Mouse (Mus musculus) frontal cortex, adult 2 months (tissue): ENCODE results near the gene Isy1. TPM values are rescaled to one million over a fixed set of nuclear protein-coding genes. Genes with fewer than 3 reads are reported as not detected.

ENCODE experiments used
- DNase-seq, 2 experiments: peaks; one replicate each; pipeline ENCODE4 v3.0.0; 2022; ENCODE audit warnings: low spot score in 1 of 2; ENCODE audit errors: extremely low spot score in 1 of 2
- polyA plus RNA-seq: library from polyadenylated mRNA; depleted of rRNA; stranded (reverse); fragments of >200 nt; gene quantifications from 2 replicates; pipeline ENCODE4 v1.2.3, GENCODE M21; 2012

Gene Isy1
- polyA plus RNA-seq, 1 experiment, result 26.9 TPM

DNA sequence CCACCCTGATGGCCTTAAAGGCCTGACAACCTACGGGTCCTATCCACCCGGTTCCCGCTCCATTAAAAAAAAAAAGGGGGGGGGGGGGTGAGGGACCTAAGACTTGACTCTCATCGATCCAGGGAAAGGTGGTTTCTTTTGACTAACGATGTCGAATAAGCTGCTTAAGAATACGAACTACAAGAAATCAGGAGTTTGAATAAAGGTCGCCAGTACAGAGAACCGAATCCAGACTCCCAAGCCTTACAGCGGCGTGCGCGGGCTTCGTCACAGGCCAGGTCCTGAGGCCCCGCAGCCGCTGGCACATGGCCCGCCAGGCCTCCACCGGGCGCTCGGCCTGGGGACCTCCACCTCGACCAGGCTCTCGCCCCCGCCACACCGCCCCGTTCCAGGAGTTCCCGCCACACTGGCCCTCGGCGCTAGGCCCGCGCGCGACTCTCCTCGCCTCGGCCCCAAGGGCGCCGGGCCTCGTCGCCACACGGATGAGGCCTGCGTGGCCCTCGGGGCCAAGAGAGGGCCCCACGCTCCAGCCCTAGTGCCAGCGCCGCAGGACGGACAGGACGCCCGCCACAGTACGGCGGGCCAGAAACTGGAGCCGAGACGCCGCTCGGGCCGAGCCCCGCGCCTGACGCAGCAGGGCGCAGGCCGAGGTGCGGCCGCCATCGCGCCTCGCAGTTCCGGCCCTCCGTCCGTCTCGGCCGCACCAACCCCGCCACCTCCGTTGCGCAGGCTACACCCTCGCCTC lies 11.7 kb upstream of the Isy1 start:
- peak in 1 of 2 experiments; percentile 32 for DNase-seq

DNA sequence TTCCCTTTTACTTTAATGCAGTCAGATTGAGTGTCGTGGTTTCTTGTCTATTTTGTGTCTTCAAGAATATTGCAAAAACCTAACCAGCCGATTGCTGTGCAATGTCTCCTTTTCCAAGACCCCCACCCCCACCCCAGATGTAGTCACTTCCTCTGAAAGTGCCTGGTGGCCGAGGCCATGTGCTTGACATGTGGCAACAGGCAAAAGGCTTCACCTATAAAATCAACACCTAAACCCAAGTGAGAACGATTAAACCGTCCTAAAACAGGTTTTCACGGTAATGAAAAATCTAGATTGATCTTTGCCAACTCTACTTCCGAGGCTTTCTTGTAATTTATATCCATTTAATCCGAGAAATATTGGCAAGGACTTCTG lies 11.2 kb upstream of the Isy1 start:
- no peak for DNase-seq

DNA sequence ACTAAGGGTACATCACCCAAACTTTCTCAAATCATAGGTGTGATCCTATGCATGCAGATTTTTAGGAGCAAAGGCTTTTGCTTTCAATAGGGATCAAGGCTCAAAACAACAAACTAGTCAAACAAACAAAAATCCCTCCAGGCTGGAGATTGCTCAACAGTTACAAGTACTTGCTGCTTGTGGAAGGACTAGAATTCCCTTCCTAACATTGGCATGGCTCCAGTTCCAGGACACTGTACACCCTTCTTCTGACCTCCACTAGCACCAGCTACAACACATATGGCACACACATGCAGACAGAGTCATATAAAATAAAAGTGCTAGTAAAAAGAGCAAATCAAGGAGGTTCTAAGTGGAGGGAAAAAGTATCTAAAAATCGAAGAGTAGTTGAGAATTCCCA lies 8.2 kb upstream of the Isy1 start:
- no peak for DNase-seq

DNA sequence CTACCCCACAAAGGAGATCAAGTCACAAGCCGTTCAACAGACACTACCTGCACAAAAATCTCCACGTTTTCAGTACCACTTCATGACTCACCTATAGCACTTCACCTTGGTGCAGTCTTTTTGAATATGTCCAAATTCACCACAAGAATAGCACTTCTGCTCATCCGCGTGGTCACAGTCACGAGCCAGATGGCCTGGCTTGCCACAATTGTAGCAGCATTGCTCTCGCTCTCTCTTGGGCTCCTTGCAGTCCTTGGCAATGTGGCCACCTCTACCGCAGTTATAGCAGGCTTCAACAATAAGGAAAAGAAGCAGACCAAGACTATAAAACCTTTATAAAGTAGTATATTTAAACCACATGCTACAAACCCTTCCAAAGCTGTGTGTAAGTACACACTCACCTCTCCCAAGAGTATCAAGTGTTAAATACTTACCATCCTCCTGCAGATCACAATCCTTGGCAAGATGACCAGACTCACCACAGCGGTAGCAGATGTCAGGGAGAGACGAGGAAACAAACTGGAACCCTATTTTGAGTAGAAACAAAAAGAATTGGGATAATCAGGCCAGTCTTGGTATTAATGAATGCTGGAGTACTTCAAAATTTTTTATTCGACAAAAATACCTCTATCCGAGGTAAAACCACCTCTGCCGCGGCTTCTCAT lies 6.6 kb upstream of the Isy1 start:
- no peak for DNase-seq

DNA sequence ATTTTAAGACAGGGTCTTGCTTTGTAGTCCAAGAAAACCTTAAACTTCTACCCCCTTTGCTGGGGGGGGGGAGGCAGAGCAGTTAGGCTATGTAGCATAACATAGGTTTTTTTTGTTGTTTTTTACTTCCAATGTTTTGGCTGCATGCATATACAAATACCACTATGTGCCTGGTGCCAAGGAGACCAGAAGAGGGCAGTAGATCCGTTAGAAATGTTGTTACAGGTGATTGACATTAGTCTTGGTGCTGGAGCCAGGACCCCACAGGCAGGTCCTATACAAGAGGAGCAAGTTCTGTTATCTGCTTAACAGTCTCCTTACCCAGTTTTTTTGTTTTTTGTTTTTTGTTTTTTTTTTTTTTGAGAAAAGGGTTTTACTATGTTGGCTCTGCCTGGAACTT lies 3.7 kb upstream of the Isy1 start:
- no peak for DNase-seq

DNA sequence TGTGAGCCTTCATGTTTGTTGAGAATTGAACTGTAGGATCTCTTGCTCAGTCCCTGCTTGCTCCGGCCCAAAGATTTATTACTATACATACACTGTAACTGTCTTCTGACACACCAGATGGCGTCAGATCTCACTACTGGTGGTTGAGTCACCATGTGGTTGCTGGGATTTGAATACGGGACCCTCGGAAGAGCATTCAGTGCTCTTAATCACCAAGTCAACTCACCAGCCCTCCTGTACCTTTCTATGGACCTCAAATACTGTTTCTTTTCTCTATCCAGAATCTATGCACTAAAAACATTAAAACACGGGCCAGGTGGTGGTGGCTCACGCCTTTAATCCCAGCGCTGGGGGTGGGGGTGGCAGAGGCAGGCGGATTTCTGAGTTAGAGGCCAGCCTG lies 3.0 kb upstream of the Isy1 start:
- no peak for DNase-seq

DNA sequence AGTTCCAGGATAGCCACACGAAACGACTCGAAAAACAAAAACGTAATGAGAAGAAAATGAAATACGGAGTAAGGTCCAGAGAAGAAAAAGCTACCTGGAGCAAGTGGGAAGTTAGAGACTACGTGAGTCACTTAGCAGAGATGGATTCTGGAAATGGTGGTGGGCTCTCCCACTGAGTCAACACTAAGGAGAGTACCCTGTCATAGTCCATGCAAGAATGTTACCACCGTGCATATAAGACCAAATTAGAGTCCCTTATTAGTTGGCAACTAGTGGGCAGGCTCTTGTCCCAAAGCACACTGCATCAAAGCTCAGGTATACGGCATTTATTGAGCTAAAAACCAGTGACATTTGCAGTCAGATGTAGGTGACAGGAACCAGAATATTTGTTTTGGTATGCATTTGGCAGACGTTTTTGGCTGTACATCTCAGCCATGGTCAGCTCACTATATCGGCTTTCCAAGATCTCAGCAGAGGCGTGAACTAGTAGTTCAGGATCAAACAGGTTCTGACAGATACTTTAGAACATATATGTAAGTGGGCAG lies 1.3 kb upstream of the Isy1 start:
- no peak for DNase-seq

DNA sequence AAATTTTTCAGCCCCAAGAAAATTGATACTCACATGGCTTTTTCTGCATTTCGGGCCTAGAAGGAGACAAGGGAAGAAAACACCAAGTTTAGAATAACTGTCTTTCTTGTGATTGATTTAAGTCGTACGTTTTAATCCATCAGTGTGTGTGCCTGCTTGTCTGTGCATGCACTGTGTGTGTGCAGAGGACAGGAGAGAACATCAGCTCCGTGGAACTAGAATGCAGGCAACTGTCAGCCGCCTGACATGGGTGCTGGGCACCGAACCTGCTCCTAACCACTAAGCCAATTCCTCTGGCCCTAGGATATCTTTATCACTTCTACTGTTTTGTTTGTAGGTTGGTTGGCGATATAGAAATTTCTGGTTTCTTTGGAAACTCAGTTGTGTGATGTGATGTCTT lies 2.9 kb downstream of the Isy1 start, which contains the start of gene Gm45140:
TSS of gene Gm45140 (minus strand) at position 101 of the 400 bp plus-strand sequence.
- DNase-seq, result no peak

DNA sequence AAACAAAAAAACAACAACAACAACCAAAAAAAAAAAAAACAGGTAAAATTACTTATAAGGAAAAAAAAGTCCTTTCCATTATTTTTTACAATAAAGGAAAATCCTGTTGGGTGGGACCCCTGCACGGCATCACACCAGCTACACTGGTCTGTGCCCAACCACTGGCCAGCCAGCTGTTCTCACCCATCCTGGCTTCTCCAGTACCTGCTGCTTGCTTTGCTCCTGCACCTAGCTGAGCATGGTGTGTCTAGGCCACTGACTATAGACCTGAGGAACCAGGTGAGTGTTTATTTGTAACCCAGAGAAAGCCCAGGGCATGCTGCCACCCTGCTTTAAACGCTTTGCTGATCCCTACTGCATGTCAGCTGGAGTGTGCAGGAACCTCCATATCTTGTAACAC lies 18.2 kb downstream of the Isy1 start:
- no peak for DNase-seq

DNA sequence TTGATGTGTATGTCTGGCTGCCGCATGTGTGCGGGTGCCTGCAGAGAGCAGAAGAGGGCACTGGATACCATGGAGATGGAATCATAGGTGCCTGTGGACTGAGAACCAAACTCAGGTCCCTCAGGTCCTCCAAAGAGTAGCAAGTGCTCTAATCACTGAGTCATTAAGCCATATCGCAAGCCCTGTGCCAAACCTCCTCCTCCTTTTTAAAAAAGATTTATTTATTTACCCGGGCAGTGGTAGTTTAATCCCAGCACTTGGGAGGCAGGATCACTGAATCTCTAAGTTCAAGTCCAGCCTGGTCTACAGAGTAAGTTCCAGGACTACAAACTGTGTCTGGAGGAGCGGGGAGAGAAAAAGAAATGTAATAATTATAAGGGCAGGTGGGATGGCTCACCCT lies 24.1 kb downstream of the Isy1 start:
- no peak for DNase-seq

DNA sequence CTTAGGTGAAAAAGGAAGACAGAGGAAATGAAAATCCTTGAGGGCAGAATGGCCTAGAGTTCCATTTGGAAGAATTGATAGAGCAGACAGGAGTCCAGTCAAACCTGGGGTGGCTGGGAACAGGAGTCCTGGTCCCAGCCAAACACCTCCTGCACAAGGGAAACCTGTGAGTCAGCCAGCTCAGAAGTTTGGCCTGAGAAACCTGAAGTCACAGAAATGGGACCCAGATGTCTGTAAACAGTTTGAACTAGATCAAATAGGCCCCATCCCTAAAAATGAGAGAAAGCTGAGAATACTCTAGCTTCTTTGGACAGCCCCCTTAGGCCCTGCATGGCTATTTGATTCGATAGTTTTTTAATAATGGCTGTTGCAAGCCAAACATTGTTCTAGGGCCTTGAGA lies 25.9 kb downstream of the Isy1 start:
- DNase-seq, result no peak

DNA sequence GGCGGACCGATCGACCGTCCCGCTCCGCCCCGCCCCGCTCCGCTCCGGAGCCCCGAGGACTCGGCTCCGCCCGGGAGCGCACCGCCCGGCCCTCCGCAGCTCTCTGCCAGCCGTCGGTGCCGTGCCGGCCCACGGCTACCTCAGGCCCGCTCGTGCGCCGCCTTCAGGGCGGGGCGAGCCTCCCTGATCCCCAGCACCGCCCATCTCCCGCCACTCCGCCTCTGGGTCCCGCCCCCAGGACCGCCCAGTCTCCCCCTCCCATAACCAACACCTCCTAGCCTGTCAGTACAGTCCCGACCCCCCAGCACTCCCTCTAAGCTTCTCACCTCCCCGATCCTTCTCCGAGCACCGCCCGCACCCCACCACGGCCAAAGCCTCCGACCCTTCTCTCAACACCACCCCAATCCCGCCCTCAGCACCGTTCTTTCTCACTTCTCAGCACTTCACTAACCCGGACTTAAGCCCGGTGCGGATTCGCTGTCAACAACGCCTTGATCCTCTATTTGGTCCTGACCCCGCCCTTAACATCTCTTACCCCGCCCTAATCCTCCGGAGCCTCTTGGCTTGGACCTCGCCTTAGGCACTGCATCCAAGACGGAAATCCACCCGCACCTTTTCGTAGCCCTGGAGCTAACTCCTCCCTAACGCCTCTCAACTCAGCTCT lies 26.8 kb downstream of the Isy1 start, which contains the start of gene Rab43:
TSS of gene Rab43 (minus strand) at position 490 of the 664 bp plus-strand sequence.
- peak; percentile 78 to 89 for DNase-seq

DNA sequence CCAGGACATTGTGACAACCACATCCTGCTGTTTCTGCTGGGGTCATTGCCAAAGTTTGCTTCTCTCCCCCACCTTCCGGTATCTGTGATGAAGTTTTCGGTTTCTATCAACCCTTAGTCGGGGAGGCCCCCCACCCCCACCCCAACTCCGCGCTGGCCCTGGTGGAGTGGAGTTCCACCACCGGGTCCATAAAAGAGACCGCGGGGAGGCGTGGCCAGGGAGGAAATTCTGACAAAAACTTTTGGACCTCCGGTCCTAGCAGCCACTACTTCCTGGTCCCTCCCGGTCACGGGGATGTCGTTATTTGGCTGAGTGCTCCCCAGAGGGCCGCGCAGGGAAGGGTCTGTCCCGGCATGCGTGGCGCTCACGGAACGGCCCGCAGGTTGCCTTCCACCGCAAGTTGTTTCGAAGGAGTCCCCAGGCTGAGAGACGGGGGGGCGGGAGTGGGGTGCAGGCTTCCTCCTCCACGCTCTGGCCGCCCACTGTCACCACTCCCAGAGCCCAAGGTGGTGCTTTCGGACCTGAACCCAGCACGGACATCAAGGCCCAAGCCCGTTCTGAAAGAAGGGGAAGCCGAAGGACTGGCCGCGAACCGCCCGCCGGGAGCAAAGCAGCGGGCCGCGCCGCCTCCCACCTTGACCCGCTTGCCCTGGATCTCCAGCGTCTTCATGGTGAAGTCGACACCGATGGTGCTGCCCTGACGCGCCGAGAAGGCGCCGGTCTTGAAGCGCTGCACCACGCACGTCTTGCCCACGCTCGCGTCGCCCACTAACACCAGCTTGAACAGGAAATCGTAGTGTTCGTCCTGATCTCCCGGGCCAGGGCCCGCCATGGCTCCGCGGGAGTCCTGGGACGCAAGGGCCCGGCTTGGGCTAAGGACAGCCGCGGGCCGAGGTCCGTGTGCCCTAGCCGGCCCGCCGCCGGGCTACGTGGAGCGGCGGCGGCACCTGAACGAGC lies 27.6 kb downstream of the Isy1 start:
- peak in 1 of 2 experiments; percentile 60 for DNase-seq

DNA sequence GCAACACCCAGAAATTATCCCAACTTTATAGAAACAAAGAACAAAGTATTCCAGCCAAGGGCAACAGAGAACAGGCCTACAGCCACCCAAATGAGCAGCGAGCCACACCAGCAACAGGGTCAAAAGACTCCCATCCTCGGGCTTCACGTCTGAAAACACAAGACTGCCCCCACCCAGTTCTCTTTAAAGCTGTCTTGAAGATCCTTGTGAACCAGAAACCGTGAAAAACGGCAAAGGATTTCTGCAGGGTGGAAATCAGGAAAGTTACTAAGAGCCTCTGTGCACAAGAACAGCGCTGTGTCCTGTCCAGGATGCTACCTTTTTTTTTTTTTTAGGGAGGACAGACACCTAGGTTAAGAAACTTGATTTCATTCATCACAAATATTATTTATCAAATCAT lies 28.3 kb downstream of the Isy1 start:
- no peak for DNase-seq

DNA sequence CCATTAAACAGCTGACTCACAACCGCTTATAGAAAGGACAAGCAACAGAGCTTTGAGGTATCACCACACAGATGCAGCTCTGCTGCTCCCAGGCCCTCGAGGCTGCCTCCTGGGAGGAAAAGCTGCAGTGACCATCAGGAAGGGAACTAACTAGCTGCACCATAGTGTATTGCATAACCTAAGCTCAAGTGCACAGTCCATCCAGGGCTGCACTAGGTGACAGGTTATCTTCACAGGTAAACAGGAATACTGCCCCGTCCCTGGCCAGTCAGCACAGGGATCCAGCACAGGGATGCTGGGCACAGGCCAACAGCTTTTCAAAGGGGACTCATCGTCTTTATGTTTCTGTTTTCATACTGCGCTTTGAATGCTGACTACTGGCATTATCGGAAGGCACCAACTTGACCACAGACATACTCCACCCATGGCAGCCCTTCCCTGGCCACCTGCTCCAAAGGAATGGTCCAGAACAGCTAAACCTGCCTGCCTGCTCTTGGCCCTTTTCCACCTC lies 28.9 kb downstream of the Isy1 start:
- no peak for DNase-seq

DNA sequence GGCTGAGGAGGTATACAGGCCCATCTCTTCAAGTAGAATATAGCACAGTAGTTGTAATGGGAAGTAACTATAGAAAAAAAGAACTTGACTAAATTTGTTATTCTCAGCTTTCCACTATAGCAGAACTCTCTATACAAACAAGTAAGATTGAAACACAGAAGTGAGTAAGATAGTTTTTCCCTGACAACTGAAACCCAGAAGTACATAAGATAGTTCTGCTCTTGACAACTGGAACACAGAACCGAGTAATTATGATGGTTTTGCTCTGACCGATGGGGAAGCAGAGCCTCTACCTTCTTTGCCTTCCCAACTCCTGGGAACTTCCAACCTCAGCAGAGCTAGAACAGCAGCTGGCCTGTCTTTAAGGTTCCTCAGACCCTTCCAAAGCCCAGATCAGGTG lies 29.5 kb downstream of the Isy1 start:
- no peak for DNase-seq

DNA sequence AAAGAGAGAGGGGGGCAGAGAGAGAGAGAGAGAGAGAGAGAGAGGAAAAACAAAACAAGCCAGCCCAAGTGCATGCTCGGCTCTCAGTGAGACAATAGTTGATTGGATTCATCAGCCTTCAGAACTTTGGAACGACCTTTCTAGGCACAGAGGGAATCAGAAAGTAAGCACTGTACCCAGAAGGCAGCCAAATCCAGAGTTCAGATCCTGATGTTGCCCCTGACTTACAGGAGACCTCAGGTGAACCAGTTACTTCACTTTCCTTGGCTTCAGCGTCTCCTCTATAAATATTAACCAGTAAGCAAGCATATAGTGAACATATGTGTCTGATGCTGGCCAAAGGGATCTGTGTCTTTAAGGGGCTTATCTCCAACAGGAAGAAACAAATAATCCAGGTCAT lies 30.1 kb downstream of the Isy1 start:
- no peak for DNase-seq

DNA sequence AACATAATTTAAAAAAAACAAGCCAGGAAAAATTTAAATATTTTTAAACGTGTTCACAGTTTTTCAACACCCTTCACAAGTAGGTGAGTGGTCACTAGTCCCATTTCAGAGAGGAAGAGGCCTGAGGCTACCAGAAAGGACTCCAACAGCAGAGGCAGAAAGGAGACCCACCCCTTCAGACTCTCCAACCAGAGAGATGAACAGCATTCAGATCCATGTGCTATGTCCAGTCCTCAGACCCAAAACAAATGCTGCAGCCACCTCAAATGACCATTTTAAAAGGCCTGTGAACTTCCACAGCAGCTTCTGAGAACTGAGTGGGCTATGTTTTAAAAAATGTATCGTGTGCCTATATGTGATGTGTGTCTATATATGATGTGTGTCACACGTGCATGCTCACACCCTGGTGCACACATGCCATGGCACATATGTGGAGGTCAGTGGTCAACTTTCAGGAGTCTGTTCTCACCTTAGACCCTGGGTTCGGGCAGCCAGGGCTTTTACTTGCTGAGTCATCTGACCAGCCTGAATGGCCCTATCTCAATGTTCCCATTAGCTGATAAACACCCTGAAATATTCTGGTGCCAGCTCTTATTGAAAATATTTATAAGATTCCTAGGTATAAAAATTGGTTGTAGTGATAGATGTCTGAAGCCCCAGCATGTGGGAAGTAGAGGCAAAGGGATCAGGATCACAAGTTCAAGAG lies 30.7 kb downstream of the Isy1 start:
- DNase-seq, result no peak

DNA sequence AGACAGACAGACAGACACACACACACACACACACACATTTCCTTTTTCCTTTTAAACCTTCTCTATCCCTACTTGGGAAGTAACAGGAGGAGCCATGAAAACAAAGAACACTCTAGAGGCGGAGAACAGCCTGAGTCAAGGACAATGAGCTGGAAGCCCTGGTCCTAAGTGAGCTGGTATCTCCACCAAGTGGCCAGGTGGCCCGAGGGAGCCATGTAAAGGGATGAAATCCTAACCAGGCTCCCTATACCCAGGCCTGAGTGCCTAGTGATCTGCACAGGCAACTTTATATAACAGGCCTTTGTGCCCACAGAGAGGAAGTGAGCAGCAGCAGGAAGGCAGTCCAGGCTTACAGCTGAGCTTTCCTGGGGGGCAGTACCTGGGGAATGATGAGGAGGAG lies 31.7 kb downstream of the Isy1 start:
- DNase-seq, result no peak

DNA sequence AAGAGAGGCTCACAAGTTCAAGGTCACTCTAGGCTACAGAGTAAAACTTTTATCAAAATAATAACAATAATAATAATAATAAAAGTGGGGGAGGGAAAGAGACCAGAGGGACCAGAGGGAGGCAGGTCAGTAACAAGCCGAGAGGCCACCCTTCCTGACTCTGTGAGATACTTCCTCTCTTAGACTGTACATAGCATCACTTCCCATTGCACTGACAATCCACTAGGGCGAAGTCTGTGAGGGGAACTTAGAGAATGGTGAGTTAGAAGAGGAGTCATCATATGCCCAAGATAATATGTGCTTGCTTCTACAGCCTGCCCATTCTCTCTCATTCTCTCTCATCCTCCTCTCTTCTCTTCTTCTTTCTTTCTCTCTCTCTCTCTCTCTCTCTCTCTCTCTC lies 32.6 kb downstream of the Isy1 start:
- DNase-seq, result no peak
